Mouse (Mus musculus): ENCODE results near the gene Rslcan18. TPM values are rescaled to one million over a fixed set of nuclear protein-coding genes. Genes with fewer than 3 reads are reported as not detected.

Rslcan18 gene
- polyA plus RNA-seq (2017; shearing (Covaris generic)), result under 1 TPM; 0.10 to 0.25 TPM

DNA sequence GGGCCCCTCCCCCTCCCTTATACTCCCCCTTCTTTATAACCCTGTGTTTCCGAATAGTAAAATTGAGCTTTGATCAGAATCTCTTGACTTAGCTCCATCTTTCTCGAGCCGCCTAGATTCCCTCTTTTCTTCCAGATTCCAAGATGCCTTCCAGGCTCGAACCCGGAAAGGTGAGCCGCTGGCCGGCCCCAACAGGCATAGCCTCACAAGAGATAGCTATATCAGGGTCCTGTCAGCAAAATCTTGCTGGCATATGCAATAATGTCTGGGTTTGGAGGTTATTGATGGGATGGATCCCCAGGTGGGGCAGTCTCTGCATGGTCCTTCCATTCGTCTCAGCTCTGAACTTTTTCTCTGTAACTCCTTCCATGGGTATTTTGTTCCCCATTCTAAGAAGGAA is at the start of gene Rslcan18:
TSS of gene Rslcan18 (minus strand) at position 101 of the 400 bp plus-strand sequence.

DNA sequence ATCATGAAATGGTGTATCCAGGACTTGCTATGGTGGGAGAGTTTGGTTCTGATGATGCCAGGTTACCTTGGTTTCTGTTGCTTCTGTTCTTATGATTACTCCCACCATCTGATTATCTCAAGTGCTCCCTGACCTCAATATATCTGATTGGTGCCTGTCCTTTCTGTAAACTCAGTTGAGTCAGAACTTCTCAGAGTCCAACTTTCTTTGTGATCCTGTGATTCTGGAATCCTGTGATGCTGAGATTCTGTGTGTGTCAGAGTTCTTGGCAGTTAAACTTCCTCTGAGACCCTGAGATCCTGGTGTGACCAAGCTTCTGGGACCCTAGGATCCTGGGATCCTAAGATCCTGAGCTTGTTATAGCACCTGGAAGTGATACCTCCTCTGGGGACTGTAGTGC is 5.3 kb upstream of the Rslcan18 start, which contains the start of gene Zfp759:
TSS of gene Zfp759 (plus strand) at position 301 of the 400 bp plus-strand sequence.

GRCm38 (mm10) chr13:67108194-67108820 is 7.8 kb downstream of the Rslcan18 start, which contains the start of gene Gm28557:
Gene Gm28557, minus strand, starts transcription at chr13:67108604.

DNA sequence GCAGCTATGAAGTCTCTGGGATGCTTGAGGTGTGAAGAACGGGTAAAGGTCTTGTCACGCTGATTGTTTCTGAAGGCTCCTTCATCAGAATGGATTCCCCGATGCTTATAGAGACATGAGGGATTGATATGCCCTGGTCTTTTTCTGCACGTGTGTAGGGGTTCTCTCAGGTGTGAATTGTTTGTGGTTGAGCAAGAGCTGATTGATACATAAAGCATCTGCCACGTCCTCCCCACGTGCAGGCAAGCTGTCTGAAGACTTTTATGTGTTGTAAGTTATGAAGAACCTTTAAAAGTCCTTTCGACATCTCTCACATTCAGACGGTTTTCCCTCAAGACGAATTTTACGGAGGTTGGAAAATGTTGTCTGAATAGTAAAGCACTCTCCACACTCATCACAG is 18.2 kb downstream of the Rslcan18 start, which contains the start of gene Zfp708:
TSS of gene Zfp708 (minus strand) at position 101 of the 400 bp plus-strand sequence.

GRCm38 (mm10) chr13:67060786-67061358 is 55.2 kb downstream of the Rslcan18 start, which contains the start of gene Zfp712:
Gene Zfp712, minus strand, starts transcription at chr13:67061170.

Other genes starting within 250 kb of the Rslcan18 start
- 1 to 10 TPM; 1.0 to 2.1 TPM for gene Gm10767, start 211.3 kb downstream of the Rslcan18 start, polyA plus RNA-seq (2017; shearing (Covaris generic))
- gene Zfp712, start 55.1 kb downstream of the Rslcan18 start, polyA plus RNA-seq (2017; shearing (Covaris generic)), result 1 to 10 TPM; 5.3 to 6.5 TPM
- 1 to 10 TPM; 2.7 to 5.8 TPM for gene Zfp708, start 18.3 kb downstream of the Rslcan18 start, polyA plus RNA-seq (2017; shearing (Covaris generic))
- 1 to 10 TPM; 2.0 to 4.2 TPM for gene Gm28557, start 7.7 kb downstream of the Rslcan18 start, polyA plus RNA-seq (2017; shearing (Covaris generic))
- 1 to 10 TPM; 1.4 to 2.4 TPM for gene Zfp759, start 5.4 kb upstream of the Rslcan18 start, polyA plus RNA-seq (2017; shearing (Covaris generic))
- gene Rsl1, start 56.9 kb upstream of the Rslcan18 start, polyA plus RNA-seq (2017; shearing (Covaris generic)), result 10 to 100 TPM; 14.0 to 14.2 TPM
- gene Zfp455, start 78.2 kb upstream of the Rslcan18 start, polyA plus RNA-seq (2017; shearing (Covaris generic)), result 1 to 10 TPM; 3.7 to 6.1 TPM
- gene Zfp458, start 162.2 kb upstream of the Rslcan18 start, polyA plus RNA-seq (2017; shearing (Covaris generic)), result 1 to 10 TPM in 1 of 2 experiments, under 1 TPM in 1; 0.58 to 2.5 TPM
- gene Zfp457, start 190.2 kb upstream of the Rslcan18 start, polyA plus RNA-seq (2017; shearing (Covaris generic)), result under 1 TPM in 1 of 2 experiments, not detected in 1; 0.68 TPM
- gene Zfp595, start 216.3 kb upstream of the Rslcan18 start, polyA plus RNA-seq (2017; shearing (Covaris generic)), result 1 to 10 TPM; 5.3 to 5.8 TPM
- gene Gm28044, start 244.3 kb upstream of the Rslcan18 start, polyA plus RNA-seq (2017; shearing (Covaris generic)), result 1 to 10 TPM; 1.1 to 1.8 TPM
- 1 to 10 TPM; 2.5 to 4.7 TPM for gene Zfp953, start 244.3 kb upstream of the Rslcan18 start, polyA plus RNA-seq (2017; shearing (Covaris generic))

Measured in activated CD4-positive, CD25-positive, alpha-beta regulatory T cell (primary cell).